Mouse (Mus musculus): Measurements from ENCODE around the gene Sp140. TPM values are rescaled to one million over a fixed set of nuclear protein-coding genes. Genes with fewer than 3 reads are reported as not detected.

Sp140 gene
- polyA plus RNA-seq (2012; rRNA removed) = 1.6 and 3.1 TPM in 2 replicates

GRCm38 (mm10) chr1:85600078-85600477 lies at the start of gene Sp140:
TSS of gene Sp140 (plus strand) at chr1:85600378.

GRCm38 (mm10) chr1:85575376-85575775 lies 24.8 kb upstream of the Sp140 start, which contains the start of gene G530012D18Rik:
TSS of gene G530012D18Rik (plus strand) at chr1:85575676.

GRCm38 (mm10) chr1:85598271-85599012 lies 1.7 kb upstream of the Sp140 start, which contains the start of gene Sp110:
TSS of gene Sp110 (minus strand) at chr1:85598817.

GRCm38 (mm10) chr1:85649881-85650280 lies 49.7 kb downstream of the Sp140 start, which contains the start of gene Sp100:
TSS of gene Sp100 (plus strand) at chr1:85649988.

Other genes with a start within 250 kb of the Sp140 start
- gene G530012D18Rik, start 24.7 kb upstream of the Sp140 start, polyA plus RNA-seq (2012; rRNA removed) = not detected in 2 replicates
- 13.8 and 15.0 TPM in 2 replicates for gene Sp110, start 1.6 kb upstream of the Sp140 start, polyA plus RNA-seq (2012; rRNA removed)
- 8.1 and 9.3 TPM in 2 replicates for gene Sp100, start 49.6 kb downstream of the Sp140 start, polyA plus RNA-seq (2012; rRNA removed)
- gene A630001G21Rik, start 178.3 kb downstream of the Sp140 start, polyA plus RNA-seq (2012; rRNA removed) = 0.36 and 1.4 TPM in 2 replicates
- 45.8 and 57.7 TPM in 2 replicates for gene Cab39, start 193.1 kb downstream of the Sp140 start, polyA plus RNA-seq (2012; rRNA removed)

Data from ovary, adult 2 months (tissue).